Mouse (Mus musculus) hindbrain, embryonic 16.5 days (tissue): Measurements from ENCODE around the gene Gm4216. TPM values are rescaled to one million over a fixed set of nuclear protein-coding genes. Genes with fewer than 3 reads are reported as not detected.
"Not testable (repeated sequence)": the region's sequence is repeated elsewhere in the genome, so short reads cannot be mapped to it uniquely, and the experiment has no call there.

Source experiments
- ATAC-seq: fragments of 200-750 bp; cut with Nextera tagmentation; 2 replicates; pipeline ENCODE4 v1.8.0; 2017; ENCODE audit warnings: moderate TSS enrichment, moderate library complexity
- H3K27ac ChIP-seq: fragments of 300-500 bp; sonication (generic); 2 replicates; pipeline ENCODE4 v1.5.1; 2014; ENCODE audit warnings: low read depth, mild to moderate bottlenecking, control low read depth, low read length, moderate library complexity
- H3K27me3 ChIP-seq: fragments of 300-500 bp; sonication (generic); replicated peaks from 2 replicates; pipeline ENCODE4 v1.6.1; 2014; ENCODE audit warnings: low read length; ENCODE audit not compliant: control insufficient read depth, insufficient read depth
- H3K36me3 ChIP-seq: fragments of 300-500 bp; sonication (generic); 2 replicates; pipeline ENCODE4 v1.6.1; 2014; ENCODE audit warnings: mild to moderate bottlenecking, low read length, moderate library complexity, mixed read lengths; ENCODE audit not compliant: control insufficient read depth, insufficient read depth
- H3K4me1 ChIP-seq: fragments of 300-500 bp; sonication (generic); 2 replicates; pipeline ENCODE4 v1.6.1; 2014; ENCODE audit warnings: low read depth, low read length; ENCODE audit not compliant: control insufficient read depth, insufficient read depth
- H3K4me2 ChIP-seq: fragments of 300-500 bp; sonication (generic); 2 replicates; pipeline ENCODE4 v1.6.1; 2014; ENCODE audit warnings: mild to moderate bottlenecking, low read length, control low read depth, moderate library complexity
- H3K4me3 ChIP-seq: fragments of 300-500 bp; sonication (generic); 2 replicates; pipeline ENCODE4 v1.5.1; 2014; ENCODE audit warnings: mild to moderate bottlenecking, low read length, control low read depth, moderate library complexity
- H3K9ac ChIP-seq: fragments of 300-500 bp; sonication (generic); 2 replicates; pipeline ENCODE4 v1.6.1; 2014; ENCODE audit warnings: low read depth, mild to moderate bottlenecking, control low read depth, low read length, moderate library complexity
- H3K9me3 ChIP-seq: fragments of 300-500 bp; sonication (generic); 2 replicates; pipeline ENCODE4 v1.6.1; 2014; ENCODE audit warnings: mild to moderate bottlenecking, low read length, moderate library complexity; ENCODE audit not compliant: control insufficient read depth
- WGBS: fragments of 180-500 bp; shearing (Covaris S2); extraction: QIAGEN DNeasy Blood & Tissue Kit; methylation state at CpG from one replicate; pipeline ENCODE4 v1.1.7; 2014; 5-methylcytosine and 5-hydroxymethylcytosine counted together
- polyA plus RNA-seq: library from polyadenylated mRNA; unstranded; fragments of >200 nt; fragmentation: Nextera tagmentation; extraction: Ambion mirVana; gene quantifications from 2 replicates; pipeline ENCODE4 v1.2.1, GENCODE M21; 2015

Gene Gm4216
- polyA plus RNA-seq = not detected in 2 replicates

DNA sequence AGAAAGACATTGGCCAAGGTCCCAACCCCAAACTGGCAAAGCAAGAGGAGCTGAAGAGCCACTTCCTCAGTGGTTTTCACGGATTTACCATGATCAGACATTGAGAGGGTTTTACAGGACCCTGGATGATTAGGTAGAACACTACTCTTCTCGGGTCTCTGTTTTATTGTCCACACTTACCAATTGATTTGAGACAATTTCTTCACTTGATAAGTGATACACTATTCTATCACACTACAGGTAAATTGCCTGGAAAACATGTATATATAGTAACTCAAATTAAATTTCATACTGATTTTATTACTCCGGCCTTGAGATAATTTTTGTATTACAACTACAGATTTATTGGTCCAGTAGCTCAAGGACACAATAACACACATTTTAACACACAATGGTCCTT, at the start of gene Gm4216:
Gene Gm4216, minus strand, starts transcription at position 101 of the 400 bp plus-strand sequence.
- H3K27me3 ChIP-seq, H3K4me2 ChIP-seq, H3K9me3 ChIP-seq, H3K36me3 ChIP-seq, H3K4me1 ChIP-seq, H3K4me3 ChIP-seq, ATAC-seq, H3K9ac ChIP-seq, H3K27ac ChIP-seq: not testable (repeated sequence)
- no CpG with 5 or more reads among the region's 3 CpGs for WGBS

DNA sequence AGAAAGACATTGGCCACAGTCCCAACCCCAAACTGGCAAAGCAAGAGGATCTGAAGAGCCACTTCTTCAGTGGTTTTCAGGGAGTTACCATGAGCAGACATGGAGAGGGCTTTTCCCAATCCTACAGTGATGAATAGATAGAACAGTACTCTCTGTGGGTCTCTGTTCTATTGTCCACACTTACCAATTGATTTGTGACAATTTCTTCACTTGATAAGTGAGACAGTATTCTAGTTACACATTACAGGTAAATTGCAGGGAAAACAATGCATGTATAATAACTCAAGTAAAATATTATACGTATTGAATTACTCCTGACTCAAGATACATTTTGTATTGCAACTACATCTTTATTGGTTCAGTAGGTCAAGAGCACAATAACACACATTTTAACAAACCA, 47.6 kb upstream of the Gm4216 start, which contains the start of gene Gm8720:
Gene Gm8720, minus strand, starts transcription at position 101 of the 400 bp plus-strand sequence.
- not testable (repeated sequence) for H3K4me1 ChIP-seq, H3K27me3 ChIP-seq, H3K9me3 ChIP-seq, ATAC-seq, H3K36me3 ChIP-seq, H3K9ac ChIP-seq, H3K4me2 ChIP-seq, H3K4me3 ChIP-seq, H3K27ac ChIP-seq
- no CpG with 5 or more reads among the region's 1 CpGs for WGBS

DNA sequence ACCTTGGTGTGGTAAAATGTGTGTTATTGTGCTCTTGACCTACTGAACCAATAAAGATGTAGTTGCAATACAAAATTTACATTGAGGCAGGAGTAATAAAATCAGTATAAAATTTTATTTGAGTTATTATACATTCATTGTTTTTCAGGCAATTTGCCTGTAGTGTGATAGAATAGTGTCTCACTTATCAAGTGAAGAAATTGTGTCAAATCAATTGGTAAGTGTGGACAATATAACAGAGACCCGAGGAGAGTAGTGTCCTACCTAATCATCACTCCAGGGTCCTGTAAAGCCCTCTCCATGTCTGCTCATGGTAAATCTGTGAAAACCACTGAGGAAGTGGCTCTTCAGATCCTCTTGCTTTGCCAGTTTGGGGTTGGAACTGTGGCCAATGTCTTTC, 35.5 kb upstream of the Gm4216 start, which contains the start of gene Vmn1r163:
Gene Vmn1r163, plus strand, starts transcription at position 301 of the 400 bp plus-strand sequence.
- H3K36me3 ChIP-seq, H3K9me3 ChIP-seq, ATAC-seq, H3K4me1 ChIP-seq, H3K27me3 ChIP-seq, H3K9ac ChIP-seq, H3K27ac ChIP-seq, H3K4me2 ChIP-seq, H3K4me3 ChIP-seq: not testable (repeated sequence)
- no CpG with 5 or more reads among the region's 1 CpGs for WGBS

DNA sequence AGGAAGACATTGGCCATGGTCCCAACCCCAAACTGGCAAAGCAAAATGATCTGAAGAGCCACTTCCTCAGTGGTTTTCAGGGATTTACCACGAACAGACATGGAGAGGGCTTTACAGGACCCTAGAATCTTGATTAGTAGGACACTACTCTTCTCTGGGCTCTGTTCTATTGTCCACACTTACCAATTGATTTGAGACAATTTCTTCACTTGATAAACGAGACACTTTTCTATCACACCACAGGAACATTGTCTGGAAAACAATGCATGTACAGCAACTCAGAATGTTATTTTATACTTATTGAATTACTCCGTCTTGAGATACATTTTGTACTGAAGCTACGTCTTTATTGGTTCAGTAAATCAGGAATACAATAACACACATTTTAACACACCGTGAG, 35.1 kb downstream of the Gm4216 start, which contains the start of gene Gm4214:
Gene Gm4214, minus strand, starts transcription at position 101 of the 400 bp plus-strand sequence.
- H3K9ac ChIP-seq, H3K9me3 ChIP-seq, ATAC-seq, H3K4me1 ChIP-seq, H3K4me2 ChIP-seq, H3K27ac ChIP-seq, H3K27me3 ChIP-seq, H3K4me3 ChIP-seq, H3K36me3 ChIP-seq: not testable (repeated sequence)
- no CpG with 5 or more reads among the region's 5 CpGs for WGBS

Other genes with a start within 250 kb of the Gm4216 start
- not detected in 2 replicates for gene Vmn1r158, start 229.1 kb downstream of the Gm4216 start, polyA plus RNA-seq
- gene Vmn1r159, start 176.3 kb downstream of the Gm4216 start, polyA plus RNA-seq = not detected in 2 replicates
- gene Vmn1r160, start 148.7 kb downstream of the Gm4216 start, polyA plus RNA-seq = not detected in 2 replicates
- not detected in 2 replicates for gene Gm4214, start 35.2 kb downstream of the Gm4216 start, polyA plus RNA-seq
- not detected in 2 replicates for gene Vmn1r163, start 35.6 kb upstream of the Gm4216 start, polyA plus RNA-seq
- gene Gm8720, start 47.5 kb upstream of the Gm4216 start, polyA plus RNA-seq = not detected in 2 replicates
- gene Gm10662, start 124.6 kb upstream of the Gm4216 start, polyA plus RNA-seq = not detected in 2 replicates
- gene Vmn1r165, start 197.4 kb upstream of the Gm4216 start, polyA plus RNA-seq = not detected in 2 replicates
- not detected in 2 replicates for gene Vmn1r166, start 231.8 kb upstream of the Gm4216 start, polyA plus RNA-seq